Mouse (Mus musculus): ENCODE data around the gene Wnt7b. TPM values are rescaled to one million over a fixed set of nuclear protein-coding genes. Genes with fewer than 3 reads are reported as not detected.

The Wnt7b gene
- under 1 TPM; 0.49 to 0.96 TPM for total RNA-seq (2021)
- long read RNA-seq, experiment 1, partial matches to known transcripts: 0 of 1 reads
- long read RNA-seq, experiment 1, other reads (novel, unspliced or antisense): 1 of 1 reads
- long read RNA-seq, experiment 2: 0 reads

DNA sequence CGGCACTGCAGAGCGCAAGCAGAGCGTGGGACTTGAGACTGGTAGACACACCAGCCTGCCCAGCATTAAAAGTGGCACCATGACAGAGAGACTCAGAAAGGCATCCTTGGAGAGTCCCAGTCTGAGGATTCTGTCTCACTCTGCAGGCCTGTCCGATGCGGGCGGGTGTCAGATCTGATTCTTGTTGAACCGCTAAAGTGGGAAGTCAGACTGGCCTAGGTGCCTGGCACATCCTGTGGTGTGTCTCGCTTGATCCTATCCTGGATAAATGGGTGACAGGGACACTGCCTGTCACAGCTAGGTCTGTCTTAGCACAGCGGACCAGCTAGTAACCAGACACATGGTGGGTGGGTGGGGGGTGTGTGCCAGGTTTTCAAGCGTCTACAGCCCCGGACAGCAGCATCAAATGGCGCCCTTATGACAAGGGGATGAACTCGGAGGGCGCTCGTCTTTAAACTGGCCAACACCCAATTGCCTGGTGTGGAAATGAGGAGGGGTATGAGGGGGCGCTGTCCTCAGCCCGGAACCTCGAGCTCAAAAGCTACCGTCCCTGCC lies at the start of gene Wnt7b:
Wnt7b (minus strand) TSS at position 118 of the 555 bp plus-strand sequence.
- DNase-seq: no peak

DNA sequence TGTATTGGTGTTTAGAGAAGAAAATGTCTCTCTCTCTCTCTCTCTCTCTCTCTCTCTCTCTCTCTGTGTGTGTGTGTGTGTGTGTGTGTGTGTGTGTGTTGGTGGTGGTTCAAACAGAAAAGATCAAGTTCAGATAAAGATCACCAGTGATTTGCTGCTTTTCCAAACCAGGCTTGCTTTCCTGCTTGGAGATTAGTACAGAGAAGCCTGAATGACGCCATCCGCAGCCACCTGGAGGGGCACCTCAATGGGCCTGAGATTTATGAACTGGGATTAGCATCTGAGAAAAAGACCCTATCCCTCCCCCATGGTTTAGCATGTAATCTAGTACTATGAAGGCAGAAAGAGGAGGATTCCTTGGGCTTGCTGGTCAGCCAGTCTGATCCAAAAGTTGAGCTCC lies 49.3 kb upstream of the Wnt7b start:
- no peak for DNase-seq

DNA sequence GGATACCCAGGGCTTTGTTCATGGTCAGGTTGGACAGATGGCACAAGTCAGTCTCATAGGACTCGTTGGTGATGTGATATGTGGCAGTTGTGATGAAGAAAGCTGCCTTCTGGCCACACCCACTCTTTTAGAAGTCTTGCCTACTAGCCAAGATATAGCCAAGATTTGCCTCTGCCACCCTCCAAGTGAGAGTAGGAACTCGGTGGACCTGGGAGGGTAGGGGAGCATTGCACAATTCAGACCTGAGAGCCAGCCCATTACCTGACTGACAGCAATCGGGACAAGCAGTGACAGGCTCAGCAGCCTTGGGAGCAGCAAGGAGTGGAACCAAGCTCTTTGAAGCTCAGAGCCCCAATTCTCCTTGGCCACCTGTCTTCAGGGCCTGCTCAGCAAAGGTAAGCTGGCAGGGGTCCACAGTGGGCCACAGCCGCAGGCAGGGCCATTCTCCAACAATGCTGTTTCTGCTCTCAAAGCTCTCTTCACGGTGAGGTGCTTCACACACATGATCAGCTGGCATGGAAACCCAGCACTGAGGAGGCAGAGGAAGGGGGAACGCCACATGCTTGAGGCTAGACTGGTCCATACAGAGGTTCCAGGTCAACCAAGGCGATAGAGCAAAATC lies 47.8 kb upstream of the Wnt7b start:
- no peak for DNase-seq

DNA sequence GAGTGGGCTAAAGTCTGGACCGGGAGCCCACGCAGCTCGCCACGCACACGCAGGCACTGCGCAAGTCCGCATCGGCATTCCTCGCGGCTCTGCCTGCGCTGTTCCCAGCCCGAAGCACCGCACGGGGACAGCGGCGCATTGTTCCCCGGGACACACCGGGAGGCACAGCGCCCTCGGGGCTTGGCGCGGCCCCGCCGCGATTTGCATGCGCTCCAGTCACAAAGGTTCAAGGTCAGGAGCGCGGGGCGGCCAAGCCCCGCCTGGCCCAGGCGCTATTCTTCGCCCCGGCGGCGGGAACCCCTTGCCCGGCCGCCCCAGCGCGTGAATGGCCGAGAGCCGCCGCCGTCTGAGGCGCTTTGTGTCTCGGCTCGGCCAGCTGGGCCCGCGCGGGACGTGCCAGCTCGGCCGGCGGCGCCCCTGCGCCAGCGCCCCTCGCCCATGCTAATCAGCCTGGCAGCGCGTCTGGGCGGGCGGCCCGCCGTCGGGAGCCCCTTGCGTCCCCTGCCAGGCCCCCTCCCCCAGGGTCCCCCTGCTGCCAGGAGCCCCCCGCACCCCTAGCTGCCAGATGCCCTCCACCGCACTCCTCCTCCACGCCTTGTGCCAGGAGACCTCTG lies 43.5 kb upstream of the Wnt7b start:
- peak; percentile 84 to 86 for DNase-seq

DNA sequence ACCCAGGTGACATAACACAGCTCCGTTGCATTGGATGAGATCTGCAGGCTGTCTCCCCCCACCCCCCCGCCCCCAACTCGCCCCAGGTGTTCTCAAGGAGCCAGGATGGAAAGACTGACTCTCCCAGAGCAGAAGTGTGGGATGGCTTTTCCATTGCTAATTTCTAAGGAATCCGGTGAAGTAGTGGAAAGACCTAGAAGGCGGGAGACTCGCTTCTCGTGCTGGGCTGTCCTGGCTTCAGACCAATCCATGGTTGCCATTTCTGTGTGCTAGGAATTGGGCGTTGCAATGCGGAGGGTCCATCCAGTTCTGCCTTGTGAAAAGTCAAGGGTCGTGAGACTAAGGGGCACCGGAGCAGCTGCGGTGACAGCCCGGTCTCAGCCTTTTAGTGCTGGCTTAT lies 39.9 kb upstream of the Wnt7b start:
- no peak for DNase-seq

DNA sequence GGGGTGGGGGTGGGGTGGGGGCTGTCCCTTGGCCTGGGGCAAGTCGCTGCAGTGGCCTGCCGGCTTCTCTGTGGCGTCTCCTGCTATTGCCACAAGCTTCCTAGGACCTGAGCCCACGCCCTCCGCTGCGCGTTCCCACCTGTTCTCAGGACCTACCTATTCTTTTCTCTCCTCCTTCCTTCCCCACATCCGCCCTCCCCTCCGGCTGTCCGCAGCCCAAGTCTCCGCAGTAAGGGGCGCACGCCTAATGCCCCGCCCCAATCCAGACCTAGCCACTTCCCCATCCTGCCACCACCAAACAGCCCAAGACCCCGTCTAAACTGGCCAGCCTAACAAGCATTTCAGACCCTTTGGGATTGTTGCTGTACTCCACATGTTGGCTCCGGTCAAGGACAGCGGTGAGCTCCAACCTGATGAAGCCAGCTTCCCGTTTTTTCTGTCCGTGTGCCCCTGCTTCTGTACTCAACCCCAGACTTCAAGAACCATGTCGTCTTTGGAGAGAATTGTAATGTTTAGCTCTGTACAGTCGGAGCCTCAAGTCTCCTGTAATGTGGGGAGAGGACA lies 33.3 kb upstream of the Wnt7b start:
- peak in 1 of 2 experiments; percentile 25 for DNase-seq

DNA sequence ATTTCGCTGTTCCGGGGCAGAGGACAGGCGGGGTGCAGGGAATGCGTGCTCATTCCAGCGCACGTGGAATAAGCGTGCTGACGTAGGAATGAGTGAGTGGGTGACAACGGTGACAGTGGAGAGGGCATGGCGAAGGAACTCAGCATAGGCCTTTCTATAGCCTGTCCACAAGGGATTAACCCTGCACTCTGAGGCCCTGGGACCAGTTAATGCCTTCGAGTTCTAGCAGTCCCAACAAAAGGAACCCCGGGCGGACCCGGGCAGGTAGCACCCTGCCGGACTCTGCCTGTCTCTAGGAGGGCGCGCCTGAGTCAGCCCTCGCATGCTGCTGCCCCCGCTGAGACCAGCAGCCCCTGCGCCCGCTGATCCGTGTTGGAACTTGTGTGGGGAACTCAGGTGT lies 32.8 kb upstream of the Wnt7b start:
- peak in 1 of 2 experiments; percentile 31 for DNase-seq

DNA sequence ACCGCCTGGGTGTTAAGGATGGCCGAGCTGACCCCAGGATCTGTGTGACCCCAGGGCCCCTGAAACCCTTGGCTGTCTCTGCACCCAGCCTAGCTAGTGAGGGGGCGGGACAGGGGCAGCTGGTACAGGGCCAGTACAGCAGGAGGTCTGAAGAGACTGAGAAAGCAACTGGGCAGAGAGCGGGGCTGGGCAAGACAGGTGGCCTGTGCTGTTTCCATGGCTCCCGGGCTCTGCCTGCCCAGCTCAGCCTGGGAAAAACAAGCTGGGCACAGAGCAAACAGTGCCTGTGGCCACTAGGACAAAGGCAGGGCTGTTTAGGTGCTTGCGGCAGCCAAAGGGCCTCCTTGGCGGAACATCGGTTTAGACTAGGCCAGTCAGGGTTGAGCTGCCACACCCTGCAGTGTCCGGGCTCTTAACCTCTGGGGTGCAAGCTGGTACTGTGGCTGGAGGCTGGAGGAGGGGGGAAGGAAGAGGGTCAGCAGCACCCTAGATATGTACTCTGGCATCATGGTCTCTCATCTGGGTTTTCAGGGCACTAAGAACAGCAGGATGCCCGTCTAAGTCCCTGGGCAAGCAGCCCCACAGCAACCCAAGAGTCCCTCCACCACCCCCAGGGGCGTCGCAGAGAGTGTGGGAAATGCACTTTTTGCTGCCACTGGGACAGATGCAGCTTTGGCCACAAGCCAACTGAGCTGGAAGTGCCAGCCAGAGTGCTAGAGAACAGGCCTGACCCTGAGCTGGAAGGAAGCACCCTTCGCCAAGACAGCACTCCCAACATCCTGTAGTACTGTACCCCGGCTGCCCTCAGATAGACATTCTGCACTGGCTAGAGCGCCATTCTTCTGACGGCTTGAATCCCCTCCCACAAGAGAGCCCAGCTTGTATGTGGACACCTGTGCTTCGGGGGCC lies 31.3 kb upstream of the Wnt7b start:
- DNase-seq: peak; percentile 45 to 70

DNA sequence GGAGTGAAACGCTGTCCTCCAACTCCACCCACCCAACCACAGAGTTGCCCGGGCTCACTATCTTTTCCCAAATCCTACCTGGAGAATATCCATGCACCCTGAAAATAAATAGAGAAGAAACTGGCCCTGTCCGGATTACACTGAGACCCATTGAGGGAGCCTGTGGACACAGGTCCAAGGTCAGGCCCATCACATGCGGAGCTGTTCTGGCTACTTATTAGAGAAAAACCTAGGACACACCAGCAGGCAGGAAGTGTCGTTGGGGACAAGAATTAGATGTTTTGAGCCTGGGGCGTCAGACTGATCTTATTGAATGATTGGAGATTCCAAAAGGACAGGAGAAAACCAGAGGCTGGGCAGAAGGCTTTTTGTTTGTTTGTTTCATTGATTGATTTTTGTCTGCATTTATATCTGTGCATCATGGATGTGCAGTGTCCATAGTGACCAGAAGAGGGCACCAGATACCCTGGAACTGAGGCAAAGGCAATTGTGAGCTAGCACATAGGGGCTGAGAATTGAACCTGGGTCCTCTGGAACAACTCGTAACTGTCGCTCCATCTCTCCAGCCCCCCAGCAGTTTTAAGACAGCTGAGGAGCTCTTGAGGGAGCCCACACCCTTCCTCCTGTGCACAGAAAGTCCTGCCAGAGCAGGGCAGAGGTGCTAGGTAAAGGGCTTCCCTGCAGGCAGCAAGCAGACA lies 30.5 kb upstream of the Wnt7b start:
- DNase-seq: peak; percentile 57 to 59

DNA sequence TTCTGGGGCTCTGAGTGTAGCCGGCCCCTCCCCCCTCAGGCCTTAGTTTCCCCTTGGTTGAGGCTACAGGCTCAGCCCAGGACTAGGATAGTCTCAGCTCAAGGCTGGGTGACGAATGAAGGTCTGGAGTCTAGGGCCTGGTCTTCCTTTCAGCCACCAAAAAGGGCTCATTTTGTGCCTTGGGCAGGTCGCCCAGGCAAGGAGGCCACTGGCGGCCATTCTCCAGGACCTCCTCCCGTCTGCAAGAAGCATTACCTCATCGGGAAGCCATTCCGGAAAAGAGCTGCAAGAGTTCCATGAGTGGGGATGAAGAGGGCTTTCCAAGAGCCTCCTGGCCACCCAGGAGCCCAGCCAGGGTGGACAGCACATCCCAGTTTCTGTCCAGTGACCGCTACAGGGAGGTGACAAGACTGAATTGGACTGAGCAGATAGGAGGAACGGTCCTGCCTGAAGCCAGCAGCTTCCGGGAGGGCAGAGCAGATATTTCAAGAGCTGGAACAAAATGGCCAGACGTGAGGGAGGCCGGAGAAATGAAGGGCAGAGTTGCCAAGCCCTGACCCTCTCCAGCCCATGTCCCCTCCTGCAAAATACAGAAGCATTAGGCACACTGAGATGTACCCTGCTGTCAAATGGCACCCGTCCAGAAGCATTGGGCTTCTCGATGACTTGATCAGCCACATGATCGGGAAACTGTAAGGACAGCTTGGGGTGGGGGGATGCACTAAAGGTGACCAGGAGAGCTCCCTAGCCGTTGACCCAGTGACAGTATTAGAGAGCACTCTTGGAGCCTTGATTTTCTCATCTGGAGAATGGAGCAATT lies 29.6 kb upstream of the Wnt7b start:
- peak in 1 of 2 experiments; percentile 47 for DNase-seq

DNA sequence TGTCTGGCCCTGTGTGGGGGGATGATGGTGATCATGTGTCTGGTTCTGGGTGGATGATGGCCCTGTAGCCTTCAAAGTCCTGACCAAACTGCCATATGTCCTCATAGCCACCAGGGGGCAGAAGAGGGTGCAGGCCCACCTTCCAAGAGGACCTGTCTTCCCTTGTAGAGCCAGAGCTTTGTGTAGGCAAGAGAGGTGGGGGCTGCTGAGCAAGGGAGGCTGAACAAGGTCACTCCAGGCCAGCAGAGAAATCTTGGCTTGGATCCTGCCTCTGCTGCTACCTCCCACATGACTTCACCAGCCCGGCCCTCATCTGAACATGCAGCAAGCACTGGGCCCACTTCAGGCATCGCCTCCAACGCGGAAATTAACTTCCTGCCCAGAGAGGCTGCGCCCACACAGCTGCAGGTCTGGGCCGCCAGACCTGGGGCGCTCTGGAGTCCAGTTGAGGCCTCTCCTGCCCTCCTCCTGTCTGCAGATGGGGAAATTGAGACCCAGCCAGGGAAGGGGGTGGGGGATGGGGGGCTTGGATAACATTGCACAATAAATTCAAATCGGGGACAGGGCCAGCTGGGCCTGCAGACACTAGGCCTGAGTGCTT lies 28.4 kb upstream of the Wnt7b start:
- peak; percentile 90 to 91 for DNase-seq

DNA sequence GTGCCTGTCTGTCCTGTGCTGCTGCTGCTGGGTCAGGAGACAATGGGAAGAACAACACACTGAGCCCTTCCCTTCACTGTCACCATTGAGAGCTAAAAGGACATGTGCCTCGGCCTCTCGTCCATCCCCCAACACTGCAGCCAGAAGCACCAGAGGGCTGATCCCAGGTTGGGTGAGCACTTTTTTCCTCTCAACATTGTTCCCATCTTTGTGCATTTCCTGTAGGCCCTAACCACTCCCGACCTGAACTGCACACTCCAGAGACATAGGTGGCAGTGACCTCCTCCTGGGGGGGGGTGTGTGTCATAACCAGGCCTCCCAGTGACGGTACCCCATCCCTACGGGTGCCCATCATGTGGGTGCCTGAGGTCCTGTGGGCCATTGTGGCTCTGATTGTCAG lies 27.8 kb upstream of the Wnt7b start:
- no peak for DNase-seq

DNA sequence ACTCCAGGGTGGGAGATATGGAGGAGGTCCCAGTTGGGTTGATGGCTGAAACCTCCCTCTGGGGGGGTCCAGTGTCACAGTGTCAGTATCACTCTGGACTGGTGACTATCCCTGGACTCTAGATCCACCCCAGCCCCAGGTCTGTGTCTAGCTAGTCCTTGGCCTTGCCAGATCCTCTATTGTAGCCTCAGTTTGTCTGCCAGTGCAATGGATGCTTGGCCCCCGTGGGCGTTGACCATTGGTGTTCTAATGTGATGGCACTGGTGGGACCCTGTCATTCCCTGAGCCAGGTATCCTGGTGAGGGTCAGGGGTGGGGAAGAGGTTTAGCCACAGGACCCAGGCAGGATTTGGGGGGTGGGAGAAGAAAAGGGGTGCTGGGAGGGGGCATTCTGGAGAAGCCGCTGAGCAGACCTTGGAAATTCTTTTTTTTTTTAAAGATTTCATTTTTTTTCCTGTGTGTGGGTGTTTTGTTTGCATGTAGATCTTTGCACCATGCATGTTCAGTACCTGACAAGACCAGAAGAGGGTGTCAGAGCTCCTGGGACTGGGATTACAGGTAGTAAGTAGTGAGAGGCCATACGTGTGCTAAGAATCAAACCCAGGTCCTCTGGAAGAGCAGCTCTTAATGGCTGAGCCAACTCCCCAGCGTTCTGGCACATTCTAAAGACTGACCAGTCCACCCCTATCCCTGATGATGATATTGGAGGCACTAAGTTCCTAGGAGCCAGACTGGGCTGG lies 27.2 kb upstream of the Wnt7b start:
- DNase-seq: no peak

DNA sequence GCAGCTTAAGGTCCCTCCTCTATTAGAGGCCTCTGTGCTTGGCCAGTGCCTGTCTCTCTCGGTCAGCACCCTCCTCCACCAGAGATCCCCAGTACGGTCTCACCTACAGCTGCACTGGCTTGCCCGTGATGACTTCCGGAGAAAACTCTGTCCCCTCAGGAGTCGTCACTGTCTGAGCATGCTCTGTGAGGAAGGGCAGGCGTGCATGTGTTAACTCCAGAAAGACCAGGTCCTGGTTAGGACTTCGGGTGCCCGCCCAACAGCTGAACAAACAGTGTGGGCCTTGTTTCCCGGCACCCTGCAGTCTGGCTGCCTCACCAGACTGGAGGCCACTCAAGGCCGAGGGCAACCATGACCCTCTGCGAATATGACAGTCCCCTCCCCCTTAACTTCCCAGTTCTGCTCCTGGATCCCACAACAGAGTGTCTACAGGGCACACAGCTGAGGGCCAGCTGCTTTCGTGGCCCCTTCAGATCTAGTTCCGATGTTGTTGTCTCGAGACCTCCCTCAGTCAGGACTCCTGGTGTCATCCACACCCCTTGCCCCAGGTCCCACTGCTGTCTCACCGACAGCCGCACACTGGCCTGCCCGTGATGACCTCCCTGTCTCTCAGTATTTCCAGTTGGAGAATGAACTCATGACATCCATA lies 23.8 kb upstream of the Wnt7b start:
- DNase-seq: peak in 1 of 2 experiments; percentile 43

DNA sequence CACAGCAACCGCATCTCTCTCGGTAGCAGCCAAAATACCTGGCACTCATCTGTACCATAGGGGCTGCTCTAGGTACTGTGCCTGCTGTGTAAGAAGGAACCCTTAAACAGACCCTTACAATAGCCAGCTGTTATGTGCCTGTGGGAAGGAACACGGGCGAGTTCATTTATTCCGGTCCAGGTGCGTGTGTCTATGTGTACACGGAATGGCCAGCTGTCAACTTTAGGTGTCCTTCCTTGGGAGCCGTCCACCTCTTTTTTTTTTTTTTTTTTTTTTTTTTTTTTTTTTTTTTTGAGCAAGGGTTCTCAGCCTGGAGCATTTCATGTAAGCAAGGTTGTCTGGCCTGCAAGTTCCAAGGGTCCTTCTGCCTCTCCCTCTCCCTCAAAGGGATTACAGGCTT lies 22.7 kb upstream of the Wnt7b start:
- no peak for DNase-seq

DNA sequence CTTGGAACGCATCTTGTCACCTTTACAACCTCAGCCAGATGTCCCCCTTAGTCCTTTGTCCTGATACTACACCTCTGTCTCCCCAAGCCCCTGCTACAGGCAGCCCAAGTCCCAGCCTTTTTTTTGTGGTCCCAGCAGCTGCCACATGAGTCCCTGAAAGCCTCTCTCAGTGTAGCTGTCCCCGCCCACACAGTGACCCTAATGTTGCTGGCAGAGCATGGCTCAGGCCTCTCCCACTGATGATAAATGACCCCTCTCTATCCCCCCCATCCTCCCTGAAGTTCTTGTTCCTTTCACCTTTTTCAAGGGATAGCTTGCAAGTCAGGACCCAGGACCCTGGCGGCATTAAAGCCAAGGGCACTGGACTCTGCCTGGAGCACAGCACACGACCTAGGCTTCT lies 22.2 kb upstream of the Wnt7b start:
- no peak for DNase-seq

DNA sequence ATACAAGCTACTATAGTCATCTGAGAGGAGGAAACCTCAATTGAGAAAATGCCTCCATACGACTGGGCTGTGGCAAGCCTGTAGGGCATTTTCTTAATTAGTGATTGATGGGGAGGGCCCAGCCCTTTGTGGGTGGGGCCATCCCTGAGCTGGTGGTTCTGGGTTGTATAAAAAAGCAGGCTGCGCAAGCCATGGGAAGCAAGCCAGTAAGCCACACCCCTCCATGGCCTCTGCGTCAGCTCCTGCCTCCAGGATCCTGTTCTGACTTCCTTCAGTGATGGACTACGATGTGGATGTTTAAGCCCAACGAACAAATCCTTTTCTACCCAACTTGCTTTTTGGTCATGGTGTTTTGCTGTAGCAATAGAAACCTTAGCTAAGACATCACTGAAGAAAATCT lies 21.1 kb upstream of the Wnt7b start:
- peak in 1 of 2 experiments; percentile 63 for DNase-seq

DNA sequence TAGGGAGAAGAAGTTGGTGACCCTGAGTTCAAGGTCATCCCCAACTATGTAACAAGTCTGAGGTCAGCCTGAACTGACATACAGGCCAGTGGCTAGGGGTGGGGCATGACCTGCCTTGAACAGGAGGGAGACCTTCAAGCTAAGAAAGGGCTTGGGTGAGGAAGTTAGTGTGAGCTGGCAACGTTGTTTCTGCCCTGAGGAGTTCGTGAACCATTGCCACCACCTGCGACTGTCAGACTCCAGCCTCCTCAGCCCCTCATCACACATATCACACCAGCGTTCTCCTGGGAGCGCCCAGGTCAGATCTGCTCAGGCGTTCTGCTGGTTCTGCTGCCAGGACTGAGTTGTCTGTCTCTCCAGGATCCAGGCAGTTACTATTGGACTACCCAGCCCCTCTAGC lies 20.5 kb upstream of the Wnt7b start:
- no peak for DNase-seq

DNA sequence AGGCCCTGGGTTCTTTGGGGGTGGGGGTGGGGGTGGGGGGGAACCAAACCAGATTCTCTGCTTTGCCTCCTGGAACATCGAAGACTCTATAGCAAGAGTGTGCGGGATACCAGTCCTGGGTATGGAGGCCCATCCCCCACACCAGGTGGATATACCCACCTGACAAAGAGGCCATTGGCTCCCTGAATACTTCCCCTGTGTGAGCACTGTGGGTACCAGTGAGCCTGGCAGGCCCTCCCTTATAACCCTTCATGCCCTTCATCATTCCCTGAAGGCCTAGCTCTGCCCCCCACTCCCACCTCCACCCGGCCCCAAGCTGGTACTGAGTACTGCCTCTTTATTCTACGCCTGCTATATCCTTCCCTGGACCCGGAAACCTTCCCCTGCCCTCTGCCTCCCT lies 19.7 kb upstream of the Wnt7b start:
- no peak for DNase-seq
